Mouse (Mus musculus) left cerebral cortex, postnatal 4 days (tissue): ENCODE data around the gene Id1. TPM values are rescaled to one million over a fixed set of nuclear protein-coding genes. Genes with fewer than 3 reads are reported as not detected.

Experiments
- DNase-seq: peaks from one replicate; pipeline ENCODE4 v3.0.0-alpha.2; 2022
- intact Hi-C: fragments of 180-260 bp; cut with DNase I; formaldehyde crosslinking; loops from one replicate; pipeline ENCODE4 v1.15.1; 2025
- microRNA-seq: library from miRNA; unstranded; fragments of <30 nt; microRNA quantifications from one replicate; pipeline ENCODE4 v1.2.0, GENCODE M21; 2022
- total RNA-seq, 2 experiments: library from RNA; stranded (reverse); gene quantifications; 2 replicates each; pipeline ENCODE4 v1.2.3; 2021

Gene Id1
- total RNA-seq, 2 experiments from 2014 or later = 25.6 to 27.6 TPM

DNA sequence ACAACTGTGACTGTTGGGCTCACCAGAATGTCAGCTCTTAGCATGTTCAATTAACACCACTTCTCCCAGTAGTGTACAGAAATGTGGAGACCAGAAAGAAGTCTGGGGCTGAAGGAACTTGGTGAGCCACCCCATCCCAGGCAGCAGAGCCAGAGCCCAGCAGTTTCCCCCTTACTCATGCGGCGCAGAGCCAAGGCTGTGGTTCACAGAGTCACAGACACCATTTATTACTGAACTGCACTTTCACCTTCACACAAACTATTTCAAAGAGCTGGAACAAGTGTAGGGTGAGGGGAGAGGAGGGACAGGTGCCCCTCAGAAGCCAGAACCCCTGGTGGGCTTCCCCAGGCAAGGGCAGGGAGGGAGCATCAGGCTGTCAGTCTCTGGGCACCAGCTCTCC is 44.4 kb downstream of the Id1 start:
- intact Hi-C loops = no loop called here
- no peak for DNase-seq

DNA sequence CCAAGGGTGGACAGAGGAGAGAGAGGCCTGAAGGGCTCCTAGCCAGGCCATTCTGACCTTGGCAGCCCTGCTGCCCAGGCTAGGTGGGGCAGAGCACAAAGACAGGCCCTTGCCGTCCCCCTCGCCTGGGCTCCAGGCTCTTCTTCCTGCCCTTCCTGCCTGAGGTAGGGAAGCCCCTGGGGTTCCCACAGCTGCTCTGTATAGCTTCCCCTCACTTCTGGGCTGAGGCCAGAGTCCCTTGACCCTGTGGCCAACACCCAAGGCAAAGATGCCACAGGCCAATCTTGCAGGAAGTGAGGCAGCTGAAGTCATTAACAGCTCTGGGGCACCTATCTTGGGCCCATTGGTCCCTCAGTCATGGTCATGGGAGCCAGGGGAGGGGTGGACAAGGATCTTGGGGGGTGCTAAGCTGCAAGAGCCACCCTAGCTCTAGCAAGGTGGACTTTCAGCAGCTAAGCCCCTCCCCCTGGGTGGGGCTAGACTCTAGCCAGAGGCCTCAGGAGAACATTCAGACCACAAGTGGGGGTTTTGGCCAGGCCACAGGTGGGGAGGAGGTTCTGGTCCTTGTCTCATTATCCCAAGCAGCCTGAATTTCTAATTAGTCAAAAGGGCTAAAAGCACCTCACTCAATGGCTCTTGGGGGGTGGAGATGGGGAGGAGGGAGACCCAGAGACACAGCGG is 45.1 kb downstream of the Id1 start:
- intact Hi-C loops = no loop called here
- DNase-seq = no peak

DNA sequence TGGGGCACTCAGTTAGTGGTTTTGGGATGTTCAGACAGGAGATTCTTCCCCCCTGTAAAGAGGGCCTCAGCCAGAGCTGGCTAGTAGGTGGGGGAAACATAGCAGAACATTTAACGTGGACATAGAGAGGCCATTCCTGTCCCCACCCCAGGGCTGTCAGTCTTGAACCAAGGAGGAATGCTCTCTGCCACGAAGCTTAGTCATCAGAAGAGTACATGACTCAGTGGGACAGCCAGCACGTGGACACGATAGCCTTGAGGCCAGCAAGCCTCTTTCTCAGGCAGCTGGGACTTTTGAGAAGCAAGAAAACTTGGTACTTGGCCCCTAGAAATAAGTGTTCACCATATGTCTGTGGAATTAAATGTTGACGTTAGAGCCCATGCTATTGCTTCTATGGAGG is 46.6 kb downstream of the Id1 start:
- intact Hi-C loops = no loop called here
- no peak for DNase-seq

DNA sequence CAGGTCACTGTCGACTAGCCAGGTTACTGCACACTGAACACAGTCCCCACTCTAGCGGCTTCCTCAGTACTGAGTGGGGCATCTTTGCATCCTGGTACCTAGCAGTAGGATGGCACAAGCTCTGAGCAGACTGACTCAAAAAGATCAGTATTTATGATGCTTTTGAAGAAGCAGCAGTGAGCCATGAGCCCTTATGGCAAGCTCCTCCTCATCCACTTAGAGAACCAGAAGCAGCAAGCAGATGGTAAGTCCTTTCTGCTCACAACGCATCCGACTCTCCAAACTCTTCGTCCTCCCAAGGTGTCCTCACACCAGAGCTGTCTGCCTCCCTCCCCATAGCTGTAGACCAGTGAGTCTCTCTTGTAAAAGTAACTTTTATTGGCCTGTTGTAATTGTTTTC is 47.2 kb downstream of the Id1 start:
- no peak for DNase-seq

DNA sequence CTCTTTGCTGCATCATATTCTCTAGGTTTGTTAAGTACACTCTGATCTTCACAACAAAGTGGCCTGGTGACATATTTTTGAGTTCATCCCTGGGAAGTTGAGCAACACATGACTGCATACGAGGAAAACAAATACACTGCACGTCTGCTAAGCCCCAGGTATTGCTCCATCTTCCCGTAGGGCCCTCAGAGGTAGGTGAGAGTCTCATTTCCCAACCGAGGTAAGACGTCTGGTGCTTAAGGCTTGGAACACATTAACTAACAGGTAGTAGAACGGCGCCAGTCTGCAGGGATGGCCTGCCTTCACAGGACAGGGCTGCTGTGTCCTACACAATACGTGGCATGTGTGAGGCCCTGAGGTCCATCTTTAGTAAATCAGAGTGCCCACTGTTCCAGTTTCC is 48.6 kb downstream of the Id1 start:
- intact Hi-C loops = no loop called here
- DNase-seq = no peak

More for the DNA sequence above, 47.2 kb downstream of the Id1 start:
- intact Hi-C loops = no loop called here

DNA sequence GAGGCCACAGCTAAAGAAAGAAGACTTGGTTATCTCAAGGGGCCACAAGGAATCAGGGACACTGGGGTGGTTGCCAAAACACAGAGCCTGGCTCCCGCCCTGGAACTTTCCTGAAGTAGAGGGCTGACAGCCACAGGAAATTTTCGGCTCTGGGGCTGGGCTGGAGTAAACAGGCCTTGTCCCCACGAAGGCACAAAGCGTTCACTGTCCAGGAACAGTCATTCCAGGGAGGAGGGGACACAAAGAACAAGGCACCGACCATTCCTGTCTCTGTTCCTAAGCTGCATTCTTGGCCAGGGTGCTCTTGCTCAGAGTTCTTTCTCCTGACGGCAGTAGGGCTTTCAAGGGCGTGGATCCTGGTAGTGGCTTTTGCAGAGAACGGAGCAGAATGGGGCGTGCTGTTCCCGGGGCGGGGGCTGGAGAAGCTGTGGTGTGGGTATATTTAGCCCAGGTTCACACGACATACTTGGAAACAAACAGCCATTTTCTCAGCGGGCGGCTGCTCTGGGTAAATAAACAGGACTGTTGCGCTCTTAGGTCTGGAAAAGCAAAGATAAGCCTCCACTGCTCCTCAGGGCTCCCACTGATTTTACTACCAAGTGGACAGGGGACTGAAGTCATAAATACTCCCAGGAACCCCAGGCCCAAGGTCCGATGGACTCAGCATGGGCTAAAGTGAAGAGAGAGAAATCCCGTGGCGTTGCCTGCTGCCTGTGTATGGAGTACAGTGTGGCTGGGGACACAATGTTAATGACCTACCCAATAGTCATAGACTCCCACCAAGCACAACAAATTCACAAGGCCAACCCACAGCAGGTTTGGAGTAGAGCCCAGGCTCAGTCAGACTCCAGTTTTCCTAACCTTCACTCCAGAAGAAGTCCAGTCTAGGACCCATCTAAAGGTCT is 49.6 kb downstream of the Id1 start:
- peak; percentile 36 for DNase-seq
- intact Hi-C loops = no loop called here

Small RNAs within 50 kb of the gene (microRNA-seq; reads per million reads assigned to microRNA genes)
- not detected for gene Gm23802

Other genes starting within 250 kb of the Id1 start
- gene Defb22, start 246.1 kb upstream of the Id1 start, total RNA-seq = not detected
- gene Defb26, start 224.6 kb upstream of the Id1 start, total RNA-seq = not detected
- not detected for gene Defb28, start 218.0 kb upstream of the Id1 start, total RNA-seq
- not detected for gene Defb29, start 196.2 kb upstream of the Id1 start, total RNA-seq
- not detected for gene Gm17416, start 166.9 kb upstream of the Id1 start, total RNA-seq
- gene Defb21, start 163.5 kb upstream of the Id1 start, total RNA-seq = not detected
- not detected for gene Defb19, start 155.9 kb upstream of the Id1 start, total RNA-seq
- not detected for gene Defb45, start 136.9 kb upstream of the Id1 start, total RNA-seq
- not detected for gene Defb36, start 131.9 kb upstream of the Id1 start, total RNA-seq
- not detected for gene Defb25, start 113.2 kb upstream of the Id1 start, total RNA-seq
- under 1 TPM; 0.62 to 0.86 TPM for gene Rem1, start 109.3 kb upstream of the Id1 start, total RNA-seq
- 100 to 1,000 TPM; 149 to 160 TPM for gene H13, start 66.8 kb upstream of the Id1 start, total RNA-seq
- 10 to 100 TPM; 30.4 to 32.5 TPM for gene Mcts2, start 49.2 kb upstream of the Id1 start, total RNA-seq
- gene Cox4i2, start 17.9 kb downstream of the Id1 start, total RNA-seq = 1 to 10 TPM; 1.7 to 1.9 TPM
- 100 to 1,000 TPM; 113 to 116 TPM for gene Bcl2l1, start 95.5 kb downstream of the Id1 start, total RNA-seq
- 10 to 100 TPM in 1 of 2 experiments, 1 to 10 TPM in 1; 9.8 to 11.0 TPM for gene Tpx2, start 111.7 kb downstream of the Id1 start, total RNA-seq
- not detected for gene Mylk2, start 175.1 kb downstream of the Id1 start, total RNA-seq
- 1 to 10 TPM; 1.6 TPM for gene Foxs1, start 197.0 kb downstream of the Id1 start, total RNA-seq
- gene Dusp15, start 215.4 kb downstream of the Id1 start, total RNA-seq = 10 to 100 TPM; 18.3 to 22.2 TPM
- 1 to 10 TPM; 3.3 to 5.2 TPM for gene Ttll9, start 226.2 kb downstream of the Id1 start, total RNA-seq